Mouse (Mus musculus): Measurements from ENCODE around the gene Wdr4. TPM values are rescaled to one million over a fixed set of nuclear protein-coding genes. Genes with fewer than 3 reads are reported as not detected.

The Wdr4 gene
- polyA plus RNA-seq, 1 experiment from 2014 or later: 28.9 TPM

- in situ Hi-C loops (cut with MboI; ENCODE audit: low pct_unique_long_range_greater_than_20kb): no loop called here
- TF ChIP-seq CTCF (IDR thresholded peaks at IDR 0.05): no peak
- ATAC-seq (no peak), DNase-seq (ENCODE audit: low read depth, low spot score) (no peak)
- POLR2A ChIA-PET: no interaction called here
- peaks cover 19% of the 10 kb centered on the region for H3K27me3 ChIP-seq
- CTCF ChIA-PET: no interaction called here
Measured at GRCm38 (mm10) chr17:31470766-31471418, 48.9 kb downstream of the Wdr4 start.

DNA sequence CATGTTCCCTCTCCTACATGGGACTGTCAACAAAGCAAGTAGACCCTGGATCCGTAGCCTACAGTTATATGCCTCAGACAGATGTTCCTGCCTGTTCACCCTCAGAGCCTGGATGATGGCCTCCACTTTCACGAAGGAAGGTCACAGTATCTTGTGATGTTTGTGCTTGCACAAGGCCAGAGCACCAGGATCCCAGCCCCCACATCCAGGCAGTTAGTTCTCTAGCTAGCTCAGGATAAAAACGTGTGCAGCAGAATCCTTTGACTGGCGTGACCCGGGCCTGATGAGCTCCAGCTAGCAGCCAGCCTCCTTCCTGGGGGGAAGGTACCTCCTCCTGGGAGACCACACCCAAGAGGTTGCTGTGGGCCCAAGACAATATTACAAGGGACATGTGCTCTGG, 51.3 kb downstream of the Wdr4 start:
- CTCF ChIA-PET: interaction anchor here (1.3 kb wide), 1 partner anchor 24 kb away, joined by 4 read pairs; no protein-coding TSS in a partner anchor
- ATAC-seq: no peak
- POLR2A ChIA-PET: no interaction called here
- DNase-seq (ENCODE audit: low read depth, low spot score): no peak
- no peak for TF ChIP-seq CTCF (IDR thresholded peaks at IDR 0.05)
- in situ Hi-C loops (cut with MboI; ENCODE audit: low pct_unique_long_range_greater_than_20kb): no loop called here
- H3K27me3 ChIP-seq: peaks cover 21% of the 10 kb centered on the region

GRCm38 (mm10) chr17:31466854-31467253, 52.9 kb downstream of the Wdr4 start:
- peaks cover 14% of the 10 kb centered on the region for H3K27me3 ChIP-seq
- no peak for DNase-seq (ENCODE audit: low read depth, low spot score)
- POLR2A ChIA-PET: no interaction called here
- no peak for TF ChIP-seq CTCF (IDR thresholded peaks at IDR 0.05)
- CTCF ChIA-PET: no interaction called here
- ATAC-seq: no peak
- in situ Hi-C loops (cut with MboI; ENCODE audit: low pct_unique_long_range_greater_than_20kb): no loop called here

- CTCF ChIA-PET: no interaction called here
- H3K27me3 ChIP-seq: peaks cover 8% of the 10 kb centered on the region
- POLR2A ChIA-PET: no interaction called here
- no peak for ATAC-seq
- no peak for TF ChIP-seq CTCF (IDR thresholded peaks at IDR 0.05)
- in situ Hi-C loops (cut with MboI; ENCODE audit: low pct_unique_long_range_greater_than_20kb): no loop called here
- DNase-seq (ENCODE audit: low read depth, low spot score): no peak
Measured at GRCm38 (mm10) chr17:31462506-31462905, 57.3 kb downstream of the Wdr4 start.

DNA sequence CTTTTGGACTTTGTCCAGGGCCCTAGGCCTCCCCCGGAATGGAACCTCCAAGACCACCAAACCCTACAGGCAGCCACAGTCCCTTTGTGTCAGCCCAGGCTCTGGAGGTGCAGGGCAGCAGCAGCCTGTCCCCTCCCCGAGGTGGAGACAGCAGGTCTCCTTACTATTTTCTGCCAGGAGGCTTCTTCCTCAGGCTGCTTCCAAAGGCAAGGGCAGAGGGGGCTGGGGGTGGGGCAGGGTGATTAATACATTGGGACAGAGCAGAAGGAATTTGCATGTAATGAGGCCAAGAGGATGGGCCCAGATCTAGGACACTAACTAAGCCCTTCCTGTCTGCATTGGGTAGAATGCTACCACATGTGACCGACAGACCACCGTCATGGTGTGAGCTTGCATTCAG, 59.4 kb downstream of the Wdr4 start:
- CTCF ChIA-PET: no interaction called here
- POLR2A ChIA-PET: interaction anchor here (1.5 kb wide), 1 partner anchor 16 kb away, joined by 3 read pairs; no protein-coding TSS in a partner anchor
- H3K27me3 ChIP-seq: peaks cover 8% of the 10 kb centered on the region
- ATAC-seq (no peak), DNase-seq (ENCODE audit: low read depth, low spot score) (no peak)
- in situ Hi-C loops (cut with MboI; ENCODE audit: low pct_unique_long_range_greater_than_20kb): no loop called here
- no peak for TF ChIP-seq CTCF (IDR thresholded peaks at IDR 0.05)

DNA sequence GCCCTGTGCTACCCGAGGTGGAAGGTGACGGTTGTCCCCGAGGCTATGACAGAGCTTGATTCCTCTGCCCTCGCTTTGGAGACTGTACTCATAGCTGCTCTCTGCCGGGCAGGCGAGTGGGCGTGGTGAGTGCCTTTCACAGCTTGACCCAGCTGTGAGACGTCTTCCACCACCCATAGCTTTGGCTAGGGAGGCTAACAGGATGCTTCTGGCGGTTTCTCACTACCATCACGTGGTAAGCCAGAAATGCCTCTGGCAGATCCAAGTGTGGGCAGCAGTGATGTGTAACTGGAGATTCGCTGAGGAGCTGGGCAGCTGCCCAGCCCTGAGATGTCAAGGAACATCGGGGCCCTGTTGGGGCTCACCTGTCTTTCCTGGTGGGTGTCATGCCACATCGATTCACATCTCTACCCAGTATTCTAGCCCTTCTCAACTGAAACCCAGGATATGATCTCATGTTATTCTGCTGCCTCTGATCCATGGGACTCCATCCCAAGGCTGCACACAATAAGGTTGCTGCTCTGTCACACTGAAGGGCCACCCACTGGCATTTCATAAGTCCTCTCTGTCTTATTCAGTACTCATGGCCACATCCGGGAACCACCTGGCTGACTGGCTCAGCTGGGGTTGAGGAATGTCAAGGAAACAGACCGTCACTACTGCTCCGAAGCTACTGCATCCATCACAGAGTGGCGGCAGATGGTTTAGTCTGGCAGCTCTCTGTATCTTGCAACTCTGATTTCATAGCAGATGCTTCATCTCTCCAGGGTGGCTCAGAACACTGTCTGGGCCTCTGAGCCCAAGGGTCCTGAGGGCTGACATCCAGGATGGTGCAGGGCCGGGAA, 62.8 kb downstream of the Wdr4 start:
- ATAC-seq (peak; percentile 54), DNase-seq (ENCODE audit: low read depth, low spot score) (peak; percentile 38)
- in situ Hi-C loops (cut with MboI; ENCODE audit: low pct_unique_long_range_greater_than_20kb): no loop called here

DNA sequence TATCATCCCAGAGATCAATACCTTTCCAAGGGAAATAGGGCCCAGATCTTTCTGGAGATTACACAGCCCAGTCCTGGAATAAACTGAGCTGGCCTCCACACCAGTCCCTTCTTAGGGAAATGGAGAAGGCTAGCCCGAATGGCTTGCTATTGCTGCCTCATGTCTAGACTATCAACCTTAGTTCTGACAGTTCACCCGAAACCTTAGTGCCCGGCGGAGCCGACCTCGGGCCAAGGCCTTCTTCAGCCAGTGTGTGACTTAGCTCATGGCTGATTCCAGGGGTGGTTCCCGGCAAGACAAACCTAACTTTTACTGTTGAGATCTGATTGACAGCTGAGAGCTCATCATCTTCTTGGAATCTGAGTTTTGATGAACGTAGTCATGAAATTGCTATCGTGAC, 65.7 kb downstream of the Wdr4 start:
- ATAC-seq (no peak), DNase-seq (ENCODE audit: low read depth, low spot score) (no peak)
- no peak for TF ChIP-seq CTCF (IDR thresholded peaks at IDR 0.05)
- POLR2A ChIA-PET: no interaction called here
- in situ Hi-C loops (cut with MboI; ENCODE audit: low pct_unique_long_range_greater_than_20kb): no loop called here
- CTCF ChIA-PET: interaction anchor here (1.2 kb wide), 1 partner anchor 39 kb away, joined by 3 read pairs; no protein-coding TSS in a partner anchor
- no peaks in the 10 kb centered on the region for H3K27me3 ChIP-seq

More for the DNA sequence above, 62.8 kb downstream of the Wdr4 start:
- H3K27me3 ChIP-seq: peaks cover 5% of the 10 kb centered on the region
- ChIA-PET POLR2A (no interaction called here), CTCF (interaction anchor here (1.3 kb wide), 1 partner anchor 35 kb away, joined by 4 read pairs; no protein-coding TSS in a partner anchor)
- TF ChIP-seq CTCF (IDR thresholded peaks at IDR 0.05): no peak

GRCm38 (mm10) chr17:31453476-31453875, 66.3 kb downstream of the Wdr4 start:
- POLR2A ChIA-PET: no interaction called here
- CTCF ChIA-PET: no interaction called here
- ATAC-seq (no peak), DNase-seq (ENCODE audit: low read depth, low spot score) (no peak)
- H3K27me3 ChIP-seq: no peaks in the 10 kb centered on the region
- in situ Hi-C loops (cut with MboI; ENCODE audit: low pct_unique_long_range_greater_than_20kb): no loop called here
- no peak for TF ChIP-seq CTCF (IDR thresholded peaks at IDR 0.05)

DNA sequence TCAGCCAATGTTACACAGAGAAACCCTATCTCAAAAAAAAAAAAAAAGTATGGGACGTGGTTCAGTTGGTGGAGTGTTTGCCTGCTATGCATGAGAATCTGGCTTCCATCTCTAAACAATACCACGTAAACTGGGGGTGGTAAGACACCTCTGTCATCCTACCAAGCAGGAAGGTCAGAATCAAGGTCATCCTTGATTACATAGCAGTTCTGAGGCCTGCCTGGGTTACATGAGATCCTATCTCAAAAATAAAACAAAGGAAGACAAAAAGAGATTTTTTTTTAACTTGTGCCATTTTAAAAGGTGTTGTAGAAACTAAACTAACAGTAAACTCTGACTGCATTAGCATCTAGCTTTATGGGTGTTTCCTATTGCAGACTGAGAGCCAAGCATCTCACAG, 67.0 kb downstream of the Wdr4 start:
- POLR2A ChIA-PET: no interaction called here

DNA sequence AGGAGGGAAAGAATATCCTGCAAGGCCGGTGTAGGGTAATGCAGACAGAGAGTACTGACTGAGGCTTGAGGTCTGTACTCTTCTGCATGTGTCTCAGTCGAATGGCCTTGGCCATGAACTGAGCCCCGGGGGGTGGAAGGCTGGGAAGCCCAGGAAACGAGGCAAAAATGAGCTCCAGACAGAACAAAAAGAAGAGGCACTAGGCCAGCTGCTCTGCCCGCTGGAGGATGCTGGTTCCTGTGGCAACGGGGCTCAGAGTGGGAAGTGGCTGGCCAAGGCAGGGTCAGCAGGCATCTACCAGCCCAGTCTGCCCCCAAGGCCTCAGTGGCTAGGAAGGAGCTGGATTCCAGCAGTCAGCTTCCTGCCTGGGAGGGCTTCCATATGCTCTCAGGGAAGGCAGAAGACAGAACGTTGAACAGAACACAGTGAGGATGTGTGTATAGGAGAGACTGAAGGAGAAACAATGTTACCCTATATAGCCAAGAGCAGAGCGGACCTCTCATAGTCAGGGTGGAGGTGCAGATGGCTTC, 68.5 kb downstream of the Wdr4 start:
- ChIA-PET POLR2A (no interaction called here), CTCF (interaction anchor here (0.9 kb wide), 1 partner anchor 41 kb away, joined by 3 read pairs; no protein-coding TSS in a partner anchor)
- in situ Hi-C loops (cut with MboI; ENCODE audit: low pct_unique_long_range_greater_than_20kb): no loop called here
- no peak for TF ChIP-seq CTCF (IDR thresholded peaks at IDR 0.05)
- H3K27me3 ChIP-seq: no peaks in the 10 kb centered on the region
- DNase-seq (ENCODE audit: low read depth, low spot score) (no peak), ATAC-seq (peak; percentile 51)

More for the DNA sequence above, 67.0 kb downstream of the Wdr4 start:
- DNase-seq (ENCODE audit: low read depth, low spot score): no peak
- CTCF ChIA-PET: no interaction called here
- no peak for ATAC-seq
- H3K27me3 ChIP-seq: no peaks in the 10 kb centered on the region
- TF ChIP-seq CTCF (IDR thresholded peaks at IDR 0.05): no peak
- in situ Hi-C loops (cut with MboI; ENCODE audit: low pct_unique_long_range_greater_than_20kb): no loop called here

DNA sequence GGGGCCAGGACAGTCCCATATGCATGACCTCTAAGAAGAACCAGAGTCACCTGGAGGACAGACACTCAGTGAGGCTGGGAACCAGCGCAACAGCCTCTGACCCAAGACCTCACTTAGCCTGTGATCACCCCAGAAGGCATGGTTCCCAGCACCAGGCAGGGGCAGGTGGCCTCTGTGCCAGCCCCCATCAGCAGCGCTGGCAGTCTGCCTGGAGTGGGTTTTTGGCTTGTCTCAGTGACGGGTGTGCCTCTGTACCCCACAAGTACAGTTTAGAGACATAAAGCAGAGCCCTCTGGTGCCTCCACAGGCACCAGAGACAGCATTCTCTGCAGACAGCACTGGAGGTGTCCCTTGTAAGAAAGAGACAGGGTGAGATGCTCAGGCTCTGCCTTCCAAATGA, 69.6 kb downstream of the Wdr4 start:
- H3K27me3 ChIP-seq: no peaks in the 10 kb centered on the region
- no peak for DNase-seq (ENCODE audit: low read depth, low spot score)
- in situ Hi-C loops (cut with MboI; ENCODE audit: low pct_unique_long_range_greater_than_20kb): no loop called here
- ChIA-PET POLR2A (no interaction called here), CTCF (no interaction called here)
- TF ChIP-seq CTCF (IDR thresholded peaks at IDR 0.05): no peak
- ATAC-seq: no peak

Data from Patski (cell line).